Mouse (Mus musculus) stomach, embryonic 15.5 days (tissue): ENCODE data around the gene Bpifb2. TPM values are rescaled to one million over a fixed set of nuclear protein-coding genes. Genes with fewer than 3 reads are reported as not detected.
"Not testable (repeated sequence)": the region's sequence is repeated elsewhere in the genome, so short reads cannot be mapped to it uniquely, and the experiment has no call there.

Experiments
- ATAC-seq: fragments of 200-750 bp; cut with Nextera tagmentation; 2 replicates; pipeline ENCODE4 v1.8.0; 2017; ENCODE audit warnings: low read depth, moderate number of reproducible peaks, moderate TSS enrichment; ENCODE audit not compliant: insufficient read depth, low FRiP score
- H3K27ac ChIP-seq: fragments of 300-500 bp; sonication (generic); 2 replicates; pipeline ENCODE4 v1.5.1; 2015; ENCODE audit warnings: mild to moderate bottlenecking, inconsistent platforms
- H3K27me3 ChIP-seq: fragments of 300-500 bp; sonication (generic); replicated peaks from 2 replicates; pipeline ENCODE4 v1.6.1; 2015; ENCODE audit warnings: inconsistent platforms
- H3K36me3 ChIP-seq: fragments of 300-500 bp; sonication (generic); 2 replicates; pipeline ENCODE4 v1.6.1; 2015; ENCODE audit warnings: inconsistent platforms
- H3K4me1 ChIP-seq: fragments of 300-500 bp; sonication (generic); 2 replicates; pipeline ENCODE4 v1.6.1; 2015; ENCODE audit warnings: inconsistent platforms
- H3K4me2 ChIP-seq: fragments of 300-500 bp; sonication (generic); 2 replicates; pipeline ENCODE4 v1.6.1; 2015; ENCODE audit warnings: mild to moderate bottlenecking, inconsistent platforms
- H3K4me3 ChIP-seq: fragments of 300-500 bp; sonication (generic); replicated peaks from 2 replicates; pipeline ENCODE4 v1.5.1; 2015; ENCODE audit warnings: inconsistent platforms
- H3K9ac ChIP-seq: fragments of 300-500 bp; sonication (generic); 2 replicates; pipeline ENCODE4 v1.6.1; 2015; ENCODE audit warnings: inconsistent platforms
- H3K9me3 ChIP-seq: fragments of 300-500 bp; sonication (generic); 2 replicates; pipeline ENCODE4 v1.6.1; 2016; ENCODE audit warnings: inconsistent platforms
- WGBS: fragments of 180-500 bp; shearing (Covaris S2); methylation state at CpG from one replicate; pipeline ENCODE4 v1.1.7; 2015; 5-methylcytosine and 5-hydroxymethylcytosine counted together
- polyA plus RNA-seq: library from polyadenylated mRNA; unstranded; fragments of >200 nt; fragmentation: Nextera tagmentation; extraction: Ambion mirVana; gene quantifications from 2 replicates; pipeline ENCODE4 v1.2.1, GENCODE M21; 2015

Bpifb2 gene
- not detected in 2 replicates for polyA plus RNA-seq

GRCm38 (mm10) chr2:153874745-153875144 is at the start of gene Bpifb2:
Gene Bpifb2 (plus strand): TSS chr2:153875045.
- H3K4me2 ChIP-seq, result no peak within 1 kb of the TSS
- no peak within 1 kb of the TSS for H3K27ac ChIP-seq
- no peaks in the 10 kb centered on the region for H3K4me1 ChIP-seq
- H3K27me3 ChIP-seq, result no peaks in the 10 kb centered on the region
- 70% methylated on average over 9 of the region's 9 CpGs for WGBS
- no peak for ATAC-seq
- H3K4me3 ChIP-seq, result no peak within 1 kb of the TSS
- no peaks in the 10 kb centered on the region for H3K9me3 ChIP-seq
- no peaks in the 10 kb centered on the region for H3K36me3 ChIP-seq
- no peak within 1 kb of the TSS for H3K9ac ChIP-seq

GRCm38 (mm10) chr2:153825900-153826299 is 48.9 kb upstream of the Bpifb2 start:
- not testable (repeated sequence) for ATAC-seq, H3K4me3 ChIP-seq, H3K27ac ChIP-seq, H3K36me3 ChIP-seq, H3K9ac ChIP-seq, H3K4me2 ChIP-seq, H3K9me3 ChIP-seq, H3K27me3 ChIP-seq, H3K4me1 ChIP-seq
- 68% methylated on average over 32 of the region's 32 CpGs for WGBS

DNA sequence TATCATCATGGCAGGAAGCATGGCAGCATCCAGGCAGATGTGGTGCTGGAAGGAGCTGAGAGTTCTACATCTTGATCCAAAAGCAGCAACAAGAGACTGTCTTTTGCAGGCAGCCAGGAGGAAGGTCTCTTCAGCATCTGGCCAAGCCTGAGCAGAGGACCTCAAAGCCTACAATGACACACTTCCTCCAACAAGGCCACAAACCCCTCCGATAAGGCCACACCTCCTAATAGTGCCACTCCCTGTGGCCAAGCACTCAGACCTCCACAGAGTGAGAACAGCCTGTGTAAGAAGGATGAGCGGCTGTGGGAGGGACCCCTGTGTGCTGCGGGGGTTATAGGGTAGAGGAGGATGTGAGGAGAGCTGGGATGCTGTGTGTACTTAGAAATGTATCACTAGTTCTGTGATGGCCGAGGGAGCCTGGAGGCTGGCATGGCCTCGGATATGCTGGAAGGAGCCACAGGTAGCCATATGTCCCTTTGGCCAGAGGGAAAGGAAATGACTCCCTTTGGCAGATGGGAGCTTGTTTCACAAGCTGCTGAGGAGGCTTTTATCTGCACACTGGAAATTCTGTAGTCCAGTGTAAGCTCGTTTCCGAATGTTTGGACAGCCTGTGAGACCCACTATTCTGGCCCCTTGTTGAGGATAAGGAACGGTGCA is 47.5 kb upstream of the Bpifb2 start:
- H3K9me3 ChIP-seq, result no peaks in the 10 kb centered on the region
- H3K4me1 ChIP-seq, result no peaks in the 10 kb centered on the region
- H3K4me3 ChIP-seq, result no peak overlapping the region
- H3K36me3 ChIP-seq, result no peaks in the 10 kb centered on the region
- H3K27ac ChIP-seq, result no peak overlapping the region
- no peak for ATAC-seq
- WGBS, result 74% methylated on average over 8 of the region's 8 CpGs
- no peak overlapping the region for H3K9ac ChIP-seq
- no peaks in the 10 kb centered on the region for H3K27me3 ChIP-seq
- H3K4me2 ChIP-seq, result no peak overlapping the region

DNA sequence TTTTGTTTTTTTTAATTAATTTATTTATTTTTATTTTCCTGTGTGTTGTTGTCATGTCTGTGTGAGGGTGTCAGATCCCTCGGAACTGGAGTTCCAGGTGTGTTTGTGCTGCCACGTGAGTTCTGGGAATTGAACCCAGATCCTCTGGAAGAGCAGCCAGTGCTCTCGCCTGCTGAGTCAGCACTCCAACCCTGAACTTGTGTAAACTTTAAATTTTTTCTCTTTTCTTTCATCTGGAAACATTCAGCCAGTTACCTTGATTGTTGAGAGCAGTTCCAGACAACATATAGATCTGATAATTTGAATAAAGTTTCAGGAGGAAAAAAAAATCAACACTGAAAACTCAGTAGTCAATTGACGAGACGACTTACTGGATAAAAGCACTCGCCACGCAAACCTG is 46.1 kb upstream of the Bpifb2 start:
- H3K9ac ChIP-seq, result no peak overlapping the region
- no peaks in the 10 kb centered on the region for H3K4me1 ChIP-seq
- no peak for ATAC-seq
- no peak overlapping the region for H3K4me3 ChIP-seq
- H3K9me3 ChIP-seq, result no peaks in the 10 kb centered on the region
- H3K36me3 ChIP-seq, result no peaks in the 10 kb centered on the region
- H3K4me2 ChIP-seq, result no peak overlapping the region
- no peaks in the 10 kb centered on the region for H3K27me3 ChIP-seq
- H3K27ac ChIP-seq, result no peak overlapping the region
- WGBS, result 77% methylated on average over 7 of the region's 7 CpGs

DNA sequence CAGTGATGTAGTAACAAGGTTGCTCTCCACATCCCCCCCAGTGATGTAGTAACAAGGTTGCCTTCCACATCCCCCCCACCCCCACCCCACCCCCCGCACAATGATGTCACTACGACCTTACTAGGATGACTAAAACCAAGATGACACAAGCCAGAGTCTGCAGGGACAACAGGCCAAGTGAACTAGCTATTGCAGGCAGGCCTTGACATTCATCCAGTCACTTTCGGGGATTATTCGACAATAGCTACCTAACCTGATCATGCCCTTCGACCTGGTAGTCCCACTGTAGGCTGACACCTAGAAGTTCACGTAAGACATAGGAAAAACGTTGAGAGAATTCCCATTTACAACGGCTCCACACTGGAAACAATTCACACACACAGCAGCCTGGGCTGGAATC is 41.6 kb upstream of the Bpifb2 start:
- Histone ChIP-seq H3K27ac (no peak overlapping the region), H3K36me3 (no peaks in the 10 kb centered on the region), H3K27me3 (no peaks in the 10 kb centered on the region), H3K9ac (no peak overlapping the region), H3K4me3 (no peak overlapping the region), H3K9me3 (no peaks in the 10 kb centered on the region), H3K4me2 (no peak overlapping the region), H3K4me1 (no peaks in the 10 kb centered on the region)
- 80% methylated on average over 8 of the region's 8 CpGs for WGBS
- ATAC-seq, result no peak

GRCm38 (mm10) chr2:153842854-153843253 is 32.0 kb upstream of the Bpifb2 start:
- H3K27me3 ChIP-seq, result no peaks in the 10 kb centered on the region
- H3K36me3 ChIP-seq, result no peaks in the 10 kb centered on the region
- ATAC-seq, result no peak
- no peaks in the 10 kb centered on the region for H3K9me3 ChIP-seq
- H3K4me2 ChIP-seq, result no peak overlapping the region
- H3K9ac ChIP-seq, result no peak overlapping the region
- H3K4me1 ChIP-seq, result no peaks in the 10 kb centered on the region
- H3K27ac ChIP-seq, result no peak overlapping the region
- H3K4me3 ChIP-seq, result no peak overlapping the region
- 79% methylated on average over 8 of the region's 8 CpGs for WGBS

GRCm38 (mm10) chr2:153848389-153848788 is 26.5 kb upstream of the Bpifb2 start:
- no peaks in the 10 kb centered on the region for H3K36me3 ChIP-seq
- H3K27me3 ChIP-seq, result no peaks in the 10 kb centered on the region
- ATAC-seq, result no peak
- no peak overlapping the region for H3K27ac ChIP-seq
- H3K9ac ChIP-seq, result no peak overlapping the region
- WGBS, result 71% methylated on average over 3 of the region's 3 CpGs
- no peaks in the 10 kb centered on the region for H3K4me1 ChIP-seq
- no peak overlapping the region for H3K4me3 ChIP-seq
- no peaks in the 10 kb centered on the region for H3K9me3 ChIP-seq
- no peak overlapping the region for H3K4me2 ChIP-seq

- WGBS, result 87% methylated on average over 6 of the region's 6 CpGs
- Histone ChIP-seq H3K36me3 (no peaks in the 10 kb centered on the region), H3K9me3 (no peaks in the 10 kb centered on the region), H3K4me2 (no peak overlapping the region), H3K9ac (no peak overlapping the region), H3K27ac (no peak overlapping the region), H3K4me1 (no peaks in the 10 kb centered on the region), H3K4me3 (no peak overlapping the region), H3K27me3 (no peaks in the 10 kb centered on the region)
- no peak for ATAC-seq
These were observed 24.4 kb upstream of the Bpifb2 start for GRCm38 (mm10) chr2:153850351-153851029.

- no peaks in the 10 kb centered on the region for H3K36me3 ChIP-seq
- H3K4me3 ChIP-seq, result no peak overlapping the region
- no peaks in the 10 kb centered on the region for H3K27me3 ChIP-seq
- H3K4me1 ChIP-seq, result no peaks in the 10 kb centered on the region
- H3K9me3 ChIP-seq, result no peaks in the 10 kb centered on the region
- no peak overlapping the region for H3K9ac ChIP-seq
- ATAC-seq, result no peak
- 44% methylated on average over 4 of the region's 4 CpGs for WGBS
- H3K27ac ChIP-seq, result no peak overlapping the region
- no peak overlapping the region for H3K4me2 ChIP-seq
These were observed 23.9 kb upstream of the Bpifb2 start for GRCm38 (mm10) chr2:153851030-153851360.

DNA sequence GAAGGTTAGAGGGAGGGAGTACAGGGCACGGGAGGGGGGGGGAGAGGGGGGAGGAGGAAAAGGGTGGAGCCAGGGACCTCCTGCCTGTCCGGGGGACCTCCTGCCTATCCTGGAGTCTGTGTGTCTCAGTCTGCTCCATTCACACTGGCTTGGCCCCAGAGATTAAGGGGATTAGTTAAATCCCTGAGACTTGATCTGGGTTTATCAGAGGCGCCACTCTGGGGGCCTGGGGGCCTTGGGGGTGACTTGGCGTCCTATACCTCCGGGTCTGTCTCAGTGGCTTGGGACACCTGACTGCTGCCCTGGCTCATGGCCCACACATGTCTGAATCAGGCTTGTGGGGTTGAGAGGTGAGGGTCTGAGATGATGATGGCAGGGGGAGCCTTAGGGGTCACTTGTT is 21.3 kb upstream of the Bpifb2 start:
- Histone ChIP-seq H3K36me3 (no peaks in the 10 kb centered on the region), H3K4me2 (no peak overlapping the region), H3K4me1 (no peaks in the 10 kb centered on the region), H3K4me3 (no peak overlapping the region), H3K27me3 (no peaks in the 10 kb centered on the region), H3K9ac (no peak overlapping the region), H3K27ac (no peak overlapping the region), H3K9me3 (no peaks in the 10 kb centered on the region)
- no peak for ATAC-seq
- 14% methylated on average over 5 of the region's 5 CpGs for WGBS

DNA sequence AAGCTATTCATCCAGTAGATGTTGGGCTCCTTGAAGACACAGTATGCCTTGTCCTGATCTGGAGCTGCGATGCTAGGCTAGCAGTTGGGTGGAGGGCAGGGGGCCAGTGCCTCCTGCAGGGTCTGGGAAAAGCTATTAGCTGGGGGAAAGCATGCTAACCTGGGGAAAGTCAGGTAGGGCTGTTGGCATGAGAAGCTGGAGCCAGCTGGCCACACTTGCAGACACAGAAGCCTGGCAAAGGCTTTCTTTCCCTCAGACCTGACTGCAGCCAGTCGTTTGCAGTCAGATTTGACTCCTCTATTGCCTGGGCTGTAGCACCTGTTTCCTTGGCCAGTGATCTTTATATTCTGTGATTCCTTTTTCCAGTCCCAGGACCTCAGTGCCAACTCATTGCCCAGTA is 15.3 kb upstream of the Bpifb2 start:
- Histone ChIP-seq H3K9ac (no peak overlapping the region), H3K4me1 (no peaks in the 10 kb centered on the region), H3K27ac (no peak overlapping the region), H3K9me3 (no peaks in the 10 kb centered on the region), H3K36me3 (no peaks in the 10 kb centered on the region), H3K4me3 (no peak overlapping the region), H3K27me3 (no peaks in the 10 kb centered on the region; the same call in 1 of the 2 replicates), H3K4me2 (no peak overlapping the region)
- WGBS, result 70% methylated on average over 2 of the region's 2 CpGs
- ATAC-seq, result no peak

DNA sequence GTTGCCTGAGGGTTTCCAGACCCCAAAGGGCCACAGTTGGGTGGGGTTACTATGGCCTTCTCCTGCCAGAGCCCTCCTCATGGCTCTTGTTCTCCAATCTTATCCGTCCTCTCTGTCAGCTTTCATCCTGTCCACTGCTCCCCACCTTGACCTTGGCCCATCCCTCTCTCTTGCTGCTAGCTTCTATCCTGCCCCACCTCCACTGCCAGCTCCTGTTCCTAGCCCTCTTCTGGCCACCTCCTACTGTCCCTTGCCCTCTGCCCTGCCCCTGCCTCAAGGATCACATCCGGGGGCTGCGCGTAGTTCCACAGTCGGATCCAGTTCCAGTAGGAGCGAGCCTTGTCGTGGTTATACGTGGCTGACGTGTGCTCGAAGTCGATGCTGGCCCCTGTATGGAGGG is 14.5 kb upstream of the Bpifb2 start:
- Histone ChIP-seq H3K36me3 (no peaks in the 10 kb centered on the region), H3K27me3 (no peaks in the 10 kb centered on the region; the same call in 1 of the 2 replicates), H3K4me3 (no peak overlapping the region), H3K9ac (no peak overlapping the region), H3K4me1 (no peaks in the 10 kb centered on the region), H3K27ac (no peak overlapping the region), H3K4me2 (no peak overlapping the region), H3K9me3 (no peaks in the 10 kb centered on the region)
- ATAC-seq, result no peak
- WGBS, result 85% methylated on average over 11 of the region's 11 CpGs
